Mouse (Mus musculus) CD4-positive naive resting alpha-beta T cell, adult 76 days (primary cell): ENCODE measurements around the gene Ltn1. TPM values are rescaled to one million over a fixed set of nuclear protein-coding genes. Genes with fewer than 3 reads are reported as not detected.

Source experiments
- total RNA-seq: library from RNA; stranded (reverse); gene quantifications from one replicate; pipeline ENCODE4 v1.2.4, GENCODE M21; 2023

Ltn1 gene
- total RNA-seq, result 43.3 TPM

GRCm38 (mm10) chr16:87432033-87432814 is at the start of gene Ltn1:
Ltn1 (minus strand) TSS chr16:87432612.

DNA sequence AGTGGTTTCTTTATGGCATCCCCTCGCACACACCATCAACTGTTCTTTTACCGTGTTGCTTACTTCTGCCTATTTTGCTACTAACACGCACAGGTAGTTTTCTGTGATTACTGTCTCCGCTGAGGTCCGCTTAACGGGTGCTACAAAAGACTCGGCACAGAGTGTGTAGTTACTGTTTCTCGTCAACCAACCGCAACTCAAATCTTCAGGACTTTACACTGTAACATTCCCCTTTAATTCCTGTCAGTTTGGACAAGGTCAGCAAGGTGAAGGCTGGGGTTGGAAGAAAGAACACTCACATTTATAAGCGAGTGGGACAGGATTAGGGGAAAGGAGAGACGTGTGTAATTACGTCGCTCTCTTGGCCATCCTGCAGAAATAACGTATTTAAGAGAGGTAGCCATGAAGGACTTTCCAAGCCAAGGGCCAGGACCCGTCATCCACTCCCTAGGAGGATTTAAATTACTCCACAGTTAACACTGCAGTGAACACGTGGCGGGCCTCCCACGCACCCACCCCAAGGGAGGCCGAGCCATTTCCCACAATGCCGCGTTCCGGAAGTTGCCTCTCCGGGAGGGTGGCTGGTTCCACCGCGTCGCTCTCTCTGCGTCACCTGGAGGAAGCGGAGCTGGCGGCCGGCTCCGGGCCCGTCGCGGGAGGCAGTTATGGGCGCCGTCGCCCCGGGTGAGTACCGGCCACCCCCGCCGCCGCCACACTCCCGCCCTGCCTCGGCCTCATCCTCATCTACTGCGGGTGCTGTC is 22.2 kb upstream of the Ltn1 start, which contains the start of gene Usp16:
Gene Usp16, plus strand, starts transcription at position 285 of the 761 bp plus-strand sequence.

DNA sequence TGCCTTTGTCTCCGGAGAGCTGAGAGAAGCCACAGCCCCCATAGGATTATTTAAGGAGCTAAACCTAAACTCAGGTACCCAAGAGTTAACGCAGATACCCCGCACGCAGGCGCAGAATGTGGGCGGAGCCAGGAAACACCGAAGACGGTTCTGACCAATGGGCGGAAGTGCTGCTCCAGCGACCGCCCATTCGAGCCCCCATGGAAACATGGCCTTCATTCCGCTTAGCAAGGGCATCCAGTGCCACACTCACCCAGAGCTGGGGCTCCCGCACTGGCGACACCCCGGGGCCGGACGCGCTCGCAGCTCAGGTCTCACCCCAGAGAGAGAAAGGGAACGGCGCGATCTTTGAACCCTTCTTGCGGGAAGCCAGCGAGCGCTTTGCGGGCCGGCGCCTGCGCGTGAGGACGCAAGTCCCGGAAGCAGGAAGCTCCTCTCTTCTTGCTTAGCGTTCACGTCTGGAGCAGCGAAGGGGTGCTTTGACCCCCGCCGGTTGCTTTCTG is 7.8 kb upstream of the Ltn1 start, which contains the start of gene Rwdd2b:
Gene Rwdd2b, minus strand, starts transcription at position 390 of the 503 bp plus-strand sequence.

GRCm38 (mm10) chr16:87354075-87354583 is 78.3 kb downstream of the Ltn1 start, which contains the start of gene N6amt1:
N6amt1 (plus strand) TSS chr16:87354185.

Other genes with a start within 250 kb of the Ltn1 start
- gene N6amt1, start 78.4 kb downstream of the Ltn1 start, total RNA-seq, result 31.7 TPM
- 4.7 TPM for gene Rwdd2b, start 8.0 kb upstream of the Ltn1 start, total RNA-seq
- gene Usp16, start 22.1 kb upstream of the Ltn1 start, total RNA-seq, result 159 TPM
- 162 TPM for gene Cct8, start 63.3 kb upstream of the Ltn1 start, total RNA-seq
- not detected for gene Map3k7cl, start 120.7 kb upstream of the Ltn1 start, total RNA-seq